Comparison of ENCODE assay signal across 8 mouse cellular contexts in the genomic region with DNA sequence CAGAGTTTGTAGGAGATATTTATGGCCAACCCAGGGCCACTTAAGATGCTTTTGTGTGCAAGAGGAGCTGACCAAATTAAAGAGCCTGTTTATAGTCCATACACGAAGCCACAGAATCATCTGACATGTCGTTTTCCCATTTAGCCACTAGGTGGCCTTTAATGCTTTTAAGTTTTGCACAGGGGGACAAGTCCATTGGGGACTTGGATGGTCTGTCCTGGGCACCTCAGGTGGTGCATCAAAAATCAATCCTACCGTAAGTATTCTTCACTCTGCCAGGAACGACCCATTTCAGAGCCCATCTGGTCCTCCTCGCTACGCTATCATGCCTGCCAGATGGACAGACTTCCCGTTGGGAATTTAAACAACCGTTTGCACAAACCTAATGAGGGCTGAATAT. TPM values are rescaled to one million over a fixed set of nuclear protein-coding genes. Genes with fewer than 3 reads are reported as not detected.
DNase-seq lines count a peak whose midpoint lies in the region; ATAC-seq and TF ChIP-seq lines count a peak whose summit lies in the region.

No protein-coding gene starts in this region.

- no peak overlapping the region for H3K4me2 ChIP-seq in kidney, embryonic 14.5 days (replicated peaks; ENCODE audit: low read depth, low read length)
- H3K4me2 ChIP-seq in liver, postnatal 0 days (ENCODE audit: low read depth, low read length), result no peak overlapping the region

- peak; percentile 41 for DNase-seq in kidney, adult 18-20 months
- peak; percentile 49 for DNase-seq in MEL-GATA-1-ER (ENCODE audit: extremely low read depth, low read depth)
- DNase-seq in cerebellum, postnatal 36 days, result peak; percentile 53 to 62
- DNase-seq in hindbrain, embryonic 10.5 days (ENCODE audit: low spot score), result peak; percentile 31
- DNase-seq in liver, postnatal 0 days, result no peak
- DNase-seq in retina, adult 2 months (ENCODE audit: low read depth, low spot score), result peak; percentile 37
- no peak for DNase-seq in gastrocnemius, postnatal 10 days

- no peaks in the 10 kb centered on the region for H3K36me3 ChIP-seq in kidney, embryonic 14.5 days (ENCODE audit: control insufficient read depth, insufficient read depth, low read length)
- H3K36me3 ChIP-seq in hindbrain, embryonic 10.5 days, result no peaks in the 10 kb centered on the region
- H3K36me3 ChIP-seq in liver, postnatal 0 days (replicated peaks; ENCODE audit: insufficient read depth, low read length), result no peaks in the 10 kb centered on the region

- no peak overlapping the region for H3K9ac ChIP-seq in kidney, embryonic 14.5 days (ENCODE audit: low read depth, low read length)
- no peak overlapping the region for H3K9ac ChIP-seq in liver, postnatal 0 days (replicated peaks)

- H3K4me3 ChIP-seq in kidney, embryonic 14.5 days (ENCODE audit: low read length), result no peak overlapping the region
- no peak overlapping the region for H3K4me3 ChIP-seq in hindbrain, embryonic 10.5 days
- H3K4me3 ChIP-seq in liver, postnatal 0 days (ENCODE audit: low read depth, low read length), result no peak overlapping the region

- no peak for TF ChIP-seq EP300 in liver, postnatal 0 days (IDR thresholded peaks at IDR 0.05; ENCODE audit: low read depth)

- H3K9me3 ChIP-seq in kidney, embryonic 14.5 days (ENCODE audit: control insufficient read depth, low read length), result no peaks in the 10 kb centered on the region
- H3K9me3 ChIP-seq in hindbrain, embryonic 10.5 days, result no peaks in the 10 kb centered on the region
- H3K9me3 ChIP-seq in liver, postnatal 0 days (ENCODE audit: low read length), result no peaks in the 10 kb centered on the region

- WGBS in kidney, embryonic 14.5 days, result 41% methylated on average over 8 of the region's 8 CpGs
- WGBS in hindbrain, embryonic 10.5 days, result 31% methylated on average over 8 of the region's 8 CpGs
- WGBS in liver, postnatal 0 days (ENCODE audit: insufficient replicate concordance), result 37% methylated on average over 8 of the region's 8 CpGs

- ATAC-seq in kidney, embryonic 14.5 days (ENCODE audit: low FRiP score, low TSS enrichment), result no peak
- no peak for ATAC-seq in liver, postnatal 0 days

- TF ChIP-seq CTCF in liver, postnatal 0 days (IDR thresholded peaks at IDR 0.05; ENCODE audit: low read depth), result peak; percentile 74

- H3K4me1 ChIP-seq in kidney, embryonic 14.5 days (ENCODE audit: control insufficient read depth, insufficient read depth, low read length), result no peaks in the 10 kb centered on the region
- H3K4me1 ChIP-seq in hindbrain, embryonic 10.5 days (replicated peaks), result 0 out of 2 replicates have a peak, but pooled peaks cover 3% of the 10 kb centered on the region
- no peaks in the 10 kb centered on the region for H3K4me1 ChIP-seq in liver, postnatal 0 days (ENCODE audit: insufficient read depth)

- H3K27me3 ChIP-seq in kidney, embryonic 14.5 days (ENCODE audit: control insufficient read depth, insufficient read depth, low read length), result no peaks in the 10 kb centered on the region
- no peaks in the 10 kb centered on the region for H3K27me3 ChIP-seq in hindbrain, embryonic 10.5 days (ENCODE audit: insufficient read depth, poor library complexity, severe bottlenecking)
- no peaks in the 10 kb centered on the region for H3K27me3 ChIP-seq in liver, postnatal 0 days (ENCODE audit: insufficient read depth, low read length)

- H3K27ac ChIP-seq in kidney, embryonic 14.5 days (ENCODE audit: low read depth, low read length), result no peak overlapping the region
- H3K27ac ChIP-seq in hindbrain, embryonic 10.5 days, result no peak overlapping the region
- H3K27ac ChIP-seq in liver, postnatal 0 days (ENCODE audit: low read depth), result no peak overlapping the region

RNA-seq across cellular contexts. Expression of gene Trp53bp2, which starts 32.8 kb away (rescaled TPM):
- polyA plus RNA-seq in kidney, embryonic 14.5 days (2014; fragmentation: Nextera tagmentation; extraction: Ambion mirVana), result 14.6 and 32.4 TPM in 2 replicates
- polyA plus RNA-seq in hindbrain, embryonic 10.5 days (2016; fragmentation: Nextera tagmentation; extraction: Ambion mirVana), result 24.2 and 25.8 TPM in 2 replicates
- polyA plus RNA-seq in liver, postnatal 0 days (2015; fragmentation: Nextera tagmentation; extraction: Ambion mirVana), result 3.3 and 4.1 TPM in 2 replicates
- total RNA-seq in gastrocnemius, postnatal 10 days (2021), result 10 to 100 TPM; 14.2 to 14.5 TPM

RNA-seq across cellular contexts. Expression of gene Fbxo28, which starts 34.8 kb away (rescaled TPM):
- polyA plus RNA-seq in kidney, embryonic 14.5 days (2014; fragmentation: Nextera tagmentation; extraction: Ambion mirVana), result 20.3 and 27.3 TPM in 2 replicates
- 20.0 and 23.5 TPM in 2 replicates for polyA plus RNA-seq in hindbrain, embryonic 10.5 days (2016; fragmentation: Nextera tagmentation; extraction: Ambion mirVana)
- polyA plus RNA-seq in liver, postnatal 0 days (2015; fragmentation: Nextera tagmentation; extraction: Ambion mirVana), result 4.7 and 4.9 TPM in 2 replicates
- 10 to 100 TPM; 16.8 to 23.5 TPM for total RNA-seq in gastrocnemius, postnatal 10 days (2021)

Comparison
In these comparisons a context has a peak if more than half of its experiments do, and no peak if none do; other contexts are left out.
1. DNase-seq: peak in kidney, adult 18-20 months (single experiment), MEL-GATA-1-ER (single experiment), cerebellum, postnatal 36 days (2 of 2), hindbrain, embryonic 10.5 days (single experiment) and retina, adult 2 months (single experiment); none in liver, postnatal 0 days (single experiment) and gastrocnemius, postnatal 10 days (single experiment).